Mouse (Mus musculus) layer of hippocampus, adult 2 months (tissue): ENCODE data around the gene Tmtc1. TPM values are rescaled to one million over a fixed set of nuclear protein-coding genes. Genes with fewer than 3 reads are reported as not detected.

Source experiments
- DNase-seq, 2 experiments: peaks; one replicate each; pipeline ENCODE4 v3.0.0; 2022; ENCODE audit warnings: low spot score in 2 of 2
- H3K27ac ChIP-seq: fragments of 200-600 bp; 2 replicates; pipeline ENCODE4 v1.8.1; 2022
- H3K4me3 ChIP-seq: fragments of 200-600 bp; 2 replicates; pipeline ENCODE4 v1.8.1; 2022; ENCODE audit warnings: mild to moderate bottlenecking
- CTCF ChIP-seq: fragments of 200-600 bp; conservative IDR thresholded peaks from 2 replicates; pipeline ENCODE4 v1.8.1; 2022; ENCODE audit warnings: antibody characterized with exemption, mild to moderate bottlenecking, moderate library complexity
- total RNA-seq, 2 experiments: library from RNA; stranded (reverse); gene quantifications; 2 replicates each; pipeline ENCODE4 v1.2.3; 2021

Gene Tmtc1
- total RNA-seq, 2 experiments from 2014 or later: 39.8 to 42.0 TPM

GRCm38 (mm10) chr6:148381163-148381782 is 62.9 kb downstream of the Tmtc1 start:
- TF ChIP-seq CTCF: no peak
- no peak overlapping the region for H3K4me3 ChIP-seq
- DNase-seq: peak in 1 of 2 experiments; percentile 6
- H3K27ac ChIP-seq: no peak overlapping the region

GRCm38 (mm10) chr6:148375618-148376209 is 68.5 kb downstream of the Tmtc1 start:
- H3K27ac ChIP-seq: peak overlapping the region; percentile 64; the same call in 1 of the 2 replicates
- peak in 1 of 2 experiments; percentile 9 for DNase-seq
- no peak overlapping the region for H3K4me3 ChIP-seq
- no peak for TF ChIP-seq CTCF

- Histone ChIP-seq H3K27ac (peak overlapping the region; percentile 64; the same call in 1 of the 2 replicates), H3K4me3 (no peak overlapping the region)
- no peak for TF ChIP-seq CTCF
- peak in 1 of 2 experiments; percentile 9 for DNase-seq
These were observed 69.2 kb downstream of the Tmtc1 start for GRCm38 (mm10) chr6:148375015-148375414.

- Histone ChIP-seq H3K4me3 (no peak overlapping the region), H3K27ac (no peak overlapping the region)
- no peak for TF ChIP-seq CTCF
- DNase-seq: no peak
These were observed 70.7 kb downstream of the Tmtc1 start for GRCm38 (mm10) chr6:148373444-148373843.

GRCm38 (mm10) chr6:148371223-148371622 is 73.0 kb downstream of the Tmtc1 start:
- Histone ChIP-seq H3K4me3 (no peak overlapping the region), H3K27ac (no peak overlapping the region)
- TF ChIP-seq CTCF: peak; percentile 60
- DNase-seq: no peak

- Histone ChIP-seq H3K4me3 (no peak overlapping the region), H3K27ac (no peak overlapping the region)
- DNase-seq: no peak
- TF ChIP-seq CTCF: no peak
These were observed 77.1 kb downstream of the Tmtc1 start for GRCm38 (mm10) chr6:148367094-148367539.

- TF ChIP-seq CTCF: no peak
- Histone ChIP-seq H3K27ac (no peak overlapping the region), H3K4me3 (no peak overlapping the region)
- no peak for DNase-seq
These were observed 77.6 kb downstream of the Tmtc1 start for GRCm38 (mm10) chr6:148366629-148367028.

GRCm38 (mm10) chr6:148363162-148363561 is 81.0 kb downstream of the Tmtc1 start:
- Histone ChIP-seq H3K4me3 (no peak overlapping the region), H3K27ac (peak overlapping the region; percentile 68)
- no peak for DNase-seq
- TF ChIP-seq CTCF: no peak

GRCm38 (mm10) chr6:148362475-148362874 is 81.7 kb downstream of the Tmtc1 start:
- peak; percentile 41 to 46 for DNase-seq

GRCm38 (mm10) chr6:148359348-148359905 is 84.8 kb downstream of the Tmtc1 start:
- DNase-seq: no peak
- no peak overlapping the region for H3K4me3 ChIP-seq
- H3K27ac ChIP-seq: no peak overlapping the region
- TF ChIP-seq CTCF: no peak

More at GRCm38 (mm10) chr6:148362475-148362874, 81.7 kb downstream of the Tmtc1 start:
- Histone ChIP-seq H3K27ac (peak overlapping the region; percentile 68), H3K4me3 (no peak overlapping the region)
- TF ChIP-seq CTCF: no peak

- H3K4me3 ChIP-seq: peak overlapping the region; percentile 20; the same call in 1 of the 2 replicates
- no peak for DNase-seq
- TF ChIP-seq CTCF: no peak
- H3K27ac ChIP-seq: peak overlapping the region; percentile 34; the same call in 1 of the 2 replicates
These were observed 85.5 kb downstream of the Tmtc1 start for GRCm38 (mm10) chr6:148358580-148359246.

- peak; percentile 37 for TF ChIP-seq CTCF
- DNase-seq: no peak
- H3K27ac ChIP-seq: no peak overlapping the region
- H3K4me3 ChIP-seq: no peak overlapping the region
These were observed 88.0 kb downstream of the Tmtc1 start for GRCm38 (mm10) chr6:148356141-148356540.
